Mouse (Mus musculus) heart, embryonic 16.5 days (tissue): Measurements from ENCODE around the gene Ptpn5. TPM values are rescaled to one million over a fixed set of nuclear protein-coding genes. Genes with fewer than 3 reads are reported as not detected.

Experiments
- ATAC-seq: fragments of 200-750 bp; cut with Nextera tagmentation; replicated peaks from 2 replicates; pipeline ENCODE4 v1.8.0; 2017; ENCODE audit warnings: moderate number of reproducible peaks; ENCODE audit not compliant: insufficient read depth, low FRiP score; ENCODE audit errors: extremely low read depth
- H3K27ac ChIP-seq: fragments of 300-500 bp; sonication (generic); 2 replicates; pipeline ENCODE4 v1.5.1; 2014; ENCODE audit warnings: mild to moderate bottlenecking, low read length, control low read depth, moderate library complexity
- H3K27me3 ChIP-seq: fragments of 300-500 bp; sonication (generic); 2 replicates; pipeline ENCODE4 v1.6.1; 2014; ENCODE audit warnings: low read length, mixed read lengths; ENCODE audit not compliant: control insufficient read depth, insufficient read depth
- H3K36me3 ChIP-seq: fragments of 300-500 bp; sonication (generic); 2 replicates; pipeline ENCODE4 v1.6.1; 2014; ENCODE audit not compliant: control insufficient read depth, insufficient read depth
- H3K4me1 ChIP-seq: fragments of 300-500 bp; sonication (generic); 2 replicates; pipeline ENCODE4 v1.6.1; 2014; ENCODE audit warnings: low read length, mixed read lengths; ENCODE audit not compliant: control insufficient read depth, insufficient read depth
- H3K4me2 ChIP-seq: fragments of 300-500 bp; sonication (generic); 2 replicates; pipeline ENCODE4 v1.6.1; 2014; ENCODE audit warnings: low read depth, mild to moderate bottlenecking, control low read depth, low read length
- H3K4me3 ChIP-seq: fragments of 300-500 bp; sonication (generic); 2 replicates; pipeline ENCODE4 v1.5.1; 2014; ENCODE audit warnings: mild to moderate bottlenecking, control low read depth, low read length
- H3K9ac ChIP-seq: fragments of 300-500 bp; sonication (generic); 2 replicates; pipeline ENCODE4 v1.6.1; 2014; ENCODE audit warnings: low read length, control low read depth
- H3K9me3 ChIP-seq: fragments of 300-500 bp; sonication (generic); replicated peaks from 2 replicates; pipeline ENCODE4 v1.6.1; 2016; ENCODE audit warnings: low read length; ENCODE audit not compliant: control insufficient read depth
- WGBS: fragments of 180-500 bp; shearing (Covaris S2); extraction: QIAGEN DNeasy Blood & Tissue Kit; methylation state at CpG from one replicate; pipeline ENCODE4 v1.1.7; 2014; 5-methylcytosine and 5-hydroxymethylcytosine counted together
- polyA plus RNA-seq: library from polyadenylated mRNA; unstranded; fragments of >200 nt; fragmentation: Nextera tagmentation; extraction: Ambion mirVana; gene quantifications from 2 replicates; pipeline ENCODE4 v1.2.1, GENCODE M21; 2015

Gene Ptpn5
- polyA plus RNA-seq, 1 experiment from 2014 or later, result 0.29 TPM

DNA sequence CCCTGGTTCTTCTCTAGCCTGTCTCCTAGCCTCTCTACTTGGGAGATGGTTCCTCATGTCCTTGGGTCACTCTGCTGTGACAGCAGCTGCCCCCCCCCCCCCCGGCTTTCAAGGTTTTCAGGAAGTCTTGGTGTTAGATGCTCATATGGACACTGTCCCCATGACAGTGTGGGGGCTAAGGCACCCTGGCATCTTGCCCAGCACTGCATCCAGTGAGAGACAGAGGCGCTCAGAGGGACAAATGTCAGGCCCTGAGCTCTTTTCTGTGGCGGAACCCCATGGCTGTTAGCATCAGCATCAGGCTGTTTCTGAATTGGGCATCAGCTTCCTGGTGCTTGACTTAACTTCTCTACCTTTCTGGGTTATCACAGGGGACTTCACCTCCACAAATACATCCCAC, 52.6 kb downstream of the Ptpn5 start:
- H3K27ac ChIP-seq, result no peak overlapping the region
- H3K4me1 ChIP-seq, result 0 out of 2 replicates have a peak, but pooled peaks cover 2% of the 10 kb centered on the region
- H3K27me3 ChIP-seq, result no peaks in the 10 kb centered on the region
- no peaks in the 10 kb centered on the region for H3K36me3 ChIP-seq
- 58% methylated on average over 3 of the region's 3 CpGs for WGBS
- no peaks in the 10 kb centered on the region for H3K9me3 ChIP-seq
- no peak overlapping the region for H3K4me2 ChIP-seq
- no peak overlapping the region for H3K9ac ChIP-seq
- no peak overlapping the region for H3K4me3 ChIP-seq
- no peak; the same call in 1 of the 2 replicates for ATAC-seq

DNA sequence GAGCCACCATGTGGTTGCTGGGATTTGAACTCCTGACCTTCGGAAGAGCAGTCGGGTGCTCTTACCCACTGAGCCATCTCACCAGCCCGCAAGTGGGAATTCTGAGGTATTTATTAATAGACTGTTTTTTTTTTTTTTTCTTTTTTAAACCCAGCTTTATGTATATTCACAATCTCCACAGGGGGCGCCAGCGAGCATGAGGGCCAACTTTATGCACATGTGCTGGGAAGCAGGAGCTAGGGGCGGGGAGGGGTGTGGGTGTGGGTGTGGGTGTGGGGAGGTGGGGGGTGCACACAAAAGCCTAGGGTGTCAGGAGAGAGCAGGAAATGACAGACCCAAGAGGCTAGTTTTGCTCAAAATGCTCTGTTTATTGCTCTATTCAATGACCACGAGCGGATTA, 56.0 kb downstream of the Ptpn5 start:
- Histone ChIP-seq H3K27ac (no peak overlapping the region), H3K9me3 (no peaks in the 10 kb centered on the region), H3K9ac (no peak overlapping the region), H3K36me3 (no peaks in the 10 kb centered on the region), H3K4me3 (no peak overlapping the region), H3K4me2 (no peak overlapping the region), H3K27me3 (no peaks in the 10 kb centered on the region), H3K4me1 (peaks cover 9% of the 10 kb centered on the region)
- WGBS, result 69% methylated on average over 8 of the region's 8 CpGs
- ATAC-seq, result no peak

DNA sequence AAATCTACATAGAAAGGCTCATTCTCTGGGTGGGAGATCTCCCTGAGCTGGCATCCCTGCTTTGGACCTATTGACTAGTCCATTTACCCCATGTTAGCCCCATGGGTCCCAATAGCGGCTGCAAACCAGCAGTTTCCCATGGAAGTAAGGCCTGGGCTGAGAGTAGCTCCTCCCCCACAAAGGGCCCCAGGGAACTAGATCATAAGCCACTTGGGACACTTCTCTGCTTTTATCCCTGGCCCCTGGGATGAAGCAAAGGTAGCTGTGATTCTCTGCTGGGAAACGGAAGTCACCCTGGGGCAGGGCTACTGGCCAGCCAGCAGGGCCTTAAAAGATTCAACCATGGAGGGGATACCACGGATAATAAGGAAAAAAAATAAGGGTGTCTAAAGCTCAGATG, 56.8 kb downstream of the Ptpn5 start:
- Histone ChIP-seq H3K4me2 (no peak overlapping the region), H3K9ac (no peak overlapping the region), H3K9me3 (no peaks in the 10 kb centered on the region), H3K4me3 (no peak overlapping the region), H3K4me1 (peaks cover 9% of the 10 kb centered on the region), H3K27me3 (no peaks in the 10 kb centered on the region), H3K36me3 (no peaks in the 10 kb centered on the region), H3K27ac (no peak overlapping the region)
- 70% methylated on average over 3 of the region's 3 CpGs for WGBS
- no peak for ATAC-seq

DNA sequence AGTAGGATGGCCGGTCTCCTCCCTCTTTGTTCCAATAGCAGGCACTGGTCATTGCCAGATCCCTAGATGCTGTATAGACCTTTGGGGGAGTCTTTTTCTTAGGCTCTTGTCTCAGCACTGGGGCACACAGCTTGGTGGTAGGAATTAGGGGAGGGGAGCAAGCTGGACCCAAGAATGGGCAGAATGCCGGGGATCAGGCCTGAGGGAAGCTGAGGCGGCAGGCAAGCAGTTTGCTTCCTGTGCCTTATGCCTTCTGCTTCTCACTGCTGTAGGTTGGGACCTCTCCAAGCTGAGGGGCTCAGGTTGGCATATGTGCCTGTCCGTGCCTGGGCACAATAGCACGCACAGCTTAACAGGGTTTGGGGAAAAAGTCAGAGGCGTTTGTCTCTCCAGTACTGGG, 57.3 kb downstream of the Ptpn5 start:
- Histone ChIP-seq H3K9ac (no peak overlapping the region), H3K4me2 (no peak overlapping the region), H3K27ac (no peak overlapping the region), H3K27me3 (no peaks in the 10 kb centered on the region), H3K9me3 (no peaks in the 10 kb centered on the region), H3K4me3 (no peak overlapping the region), H3K4me1 (peaks cover 9% of the 10 kb centered on the region), H3K36me3 (no peaks in the 10 kb centered on the region)
- 89% methylated on average over 6 of the region's 6 CpGs for WGBS
- ATAC-seq, result no peak

DNA sequence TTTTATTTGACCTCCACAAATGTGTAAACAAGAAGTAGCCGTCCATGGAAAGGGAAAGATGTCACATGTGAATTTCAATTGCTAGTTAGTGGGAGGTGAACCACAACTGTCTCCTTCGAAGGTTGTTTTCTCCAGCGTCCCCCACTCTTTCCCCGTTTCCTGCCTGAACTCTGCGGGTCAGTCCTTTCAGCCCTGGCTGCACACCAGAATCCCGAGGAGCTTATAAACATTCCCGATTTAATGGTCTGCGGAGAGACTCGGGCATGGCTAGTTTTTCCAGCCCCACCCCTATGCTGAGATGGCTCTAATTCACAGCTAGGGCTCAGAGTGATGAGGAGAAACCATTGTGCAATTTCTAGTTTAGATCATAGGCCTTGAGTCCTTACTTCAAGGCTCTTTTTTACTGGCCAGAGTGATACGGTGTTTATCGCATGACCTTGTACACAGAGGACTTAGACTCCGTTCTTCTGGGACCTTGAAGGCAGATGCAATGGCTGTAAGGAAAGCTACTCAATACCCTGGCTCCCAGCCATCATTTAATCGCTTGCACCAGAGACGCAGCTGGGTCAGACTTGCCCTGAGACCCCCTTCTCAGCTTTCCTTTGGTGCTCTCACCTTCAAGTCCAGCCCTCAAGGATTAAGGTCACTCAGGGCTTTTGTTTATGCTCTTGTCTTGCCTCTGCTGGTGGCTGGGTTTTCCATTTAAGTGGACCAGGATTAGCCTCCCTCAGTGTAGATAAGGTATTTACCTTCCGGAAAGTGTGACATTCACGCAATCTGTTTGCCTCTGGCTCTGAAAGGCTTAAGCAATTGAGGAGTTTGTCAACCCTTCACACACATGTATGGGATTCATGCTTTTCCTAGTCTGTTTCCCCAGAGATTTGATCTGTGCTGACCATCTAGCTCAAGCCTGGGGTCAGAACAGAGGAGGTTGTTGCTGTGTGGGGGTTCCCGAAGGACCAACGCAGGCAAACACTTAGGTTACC, 59.7 kb downstream of the Ptpn5 start:
- Histone ChIP-seq H3K27me3 (no peaks in the 10 kb centered on the region), H3K9ac (no peak overlapping the region), H3K4me1 (peaks cover 7% of the 10 kb centered on the region), H3K36me3 (no peaks in the 10 kb centered on the region), H3K4me3 (no peak overlapping the region), H3K27ac (no peak overlapping the region), H3K4me2 (no peak overlapping the region), H3K9me3 (no peaks in the 10 kb centered on the region)
- WGBS, result 44% methylated on average over 18 of the region's 18 CpGs
- ATAC-seq, result no peak

DNA sequence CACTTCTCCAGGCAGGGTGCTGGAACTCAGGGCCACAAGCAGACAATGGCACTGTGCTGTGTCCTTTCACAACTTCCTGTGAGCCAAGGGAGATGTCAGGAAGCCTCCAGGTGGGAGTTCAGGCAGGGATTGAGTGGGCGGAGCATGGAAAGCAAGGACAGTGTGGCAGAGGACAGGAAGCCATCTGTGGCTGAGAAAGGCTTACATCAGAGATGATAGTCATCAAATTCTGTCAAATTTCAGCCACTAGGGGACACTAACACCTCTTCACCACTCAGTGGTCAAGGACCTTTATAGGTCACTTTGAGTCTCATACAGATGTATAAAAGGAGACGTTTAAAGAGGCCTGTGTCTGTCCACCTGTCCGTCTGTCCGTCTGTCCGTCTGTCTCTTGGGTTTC, 60.9 kb downstream of the Ptpn5 start:
- Histone ChIP-seq H3K4me2 (no peak overlapping the region), H3K36me3 (no peaks in the 10 kb centered on the region), H3K4me3 (no peak overlapping the region), H3K4me1 (peaks cover 7% of the 10 kb centered on the region), H3K9ac (no peak overlapping the region), H3K27ac (no peak overlapping the region), H3K27me3 (no peaks in the 10 kb centered on the region), H3K9me3 (no peaks in the 10 kb centered on the region)
- ATAC-seq, result no peak
- 68% methylated on average over 5 of the region's 5 CpGs for WGBS

DNA sequence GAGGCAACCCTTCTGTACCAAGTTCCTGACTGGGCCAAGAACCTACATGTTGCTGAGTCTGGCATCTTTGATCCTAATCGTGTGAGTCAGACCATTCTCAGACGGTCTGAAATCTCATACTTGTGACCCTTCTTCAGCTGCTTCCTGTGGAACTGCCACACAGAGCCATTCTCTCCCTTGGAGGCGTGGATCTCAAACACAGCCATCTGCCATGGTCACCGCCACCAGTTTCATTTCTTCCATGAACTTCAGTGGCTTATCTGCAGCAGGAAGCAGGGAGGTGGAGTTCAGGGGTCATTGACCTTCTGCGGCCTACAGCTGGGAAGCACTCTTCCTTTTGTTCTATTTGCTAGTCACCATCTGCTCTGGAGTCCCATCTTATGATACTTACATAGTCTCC, 65.6 kb downstream of the Ptpn5 start:
- Histone ChIP-seq H3K4me2 (no peak overlapping the region), H3K9ac (no peak overlapping the region), H3K27me3 (no peaks in the 10 kb centered on the region), H3K9me3 (no peaks in the 10 kb centered on the region), H3K27ac (no peak overlapping the region), H3K4me3 (no peak overlapping the region), H3K4me1 (no peaks in the 10 kb centered on the region), H3K36me3 (no peaks in the 10 kb centered on the region)
- no peak for ATAC-seq
- WGBS, result 51% methylated on average over 5 of the region's 5 CpGs

DNA sequence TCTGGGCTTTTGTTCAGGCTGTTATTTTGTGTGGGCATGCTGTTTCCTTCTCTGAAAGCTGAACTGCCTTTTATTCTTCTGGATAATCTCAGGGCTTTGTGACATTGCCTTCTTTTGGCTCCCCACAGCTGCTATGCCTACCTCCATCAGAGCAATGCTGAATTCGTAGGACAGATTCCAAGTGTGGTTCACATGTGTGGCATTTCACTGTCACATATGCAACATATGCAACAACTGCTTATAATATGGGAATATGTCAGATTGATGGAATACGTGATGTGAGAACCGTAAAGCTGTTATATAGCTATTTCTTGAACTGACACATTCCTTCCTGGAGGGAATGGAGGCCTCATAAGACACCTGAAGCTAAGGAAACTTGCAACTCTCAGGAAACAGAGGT, 66.5 kb downstream of the Ptpn5 start:
- H3K36me3 ChIP-seq, result no peaks in the 10 kb centered on the region
- H3K4me3 ChIP-seq, result no peak overlapping the region
- H3K9ac ChIP-seq, result no peak overlapping the region
- no peaks in the 10 kb centered on the region for H3K9me3 ChIP-seq
- H3K4me2 ChIP-seq, result no peak overlapping the region
- no peak overlapping the region for H3K27ac ChIP-seq
- H3K4me1 ChIP-seq, result no peaks in the 10 kb centered on the region
- no peak for ATAC-seq
- no peaks in the 10 kb centered on the region for H3K27me3 ChIP-seq
- 76% methylated on average over 3 of the region's 3 CpGs for WGBS

DNA sequence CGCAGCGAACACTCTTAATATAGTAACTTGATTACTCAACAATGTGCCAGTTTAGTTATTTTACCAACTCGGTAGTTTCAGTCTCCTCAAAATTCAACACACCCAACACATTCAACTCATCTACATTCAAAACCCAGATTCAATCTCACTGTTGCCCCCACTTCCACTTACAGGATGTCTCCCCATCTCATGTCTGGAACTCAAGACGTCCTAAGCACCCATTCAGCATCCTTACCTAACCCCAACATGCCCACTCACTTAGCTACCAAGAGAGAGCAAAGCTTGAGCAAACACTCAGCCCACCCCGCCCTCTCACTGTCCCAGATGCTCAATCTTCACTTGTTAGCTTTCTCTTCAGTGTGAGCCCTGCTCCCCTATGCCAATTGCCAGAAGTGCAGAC, 71.9 kb downstream of the Ptpn5 start:
- Histone ChIP-seq H3K4me3 (no peak overlapping the region), H3K27me3 (no peaks in the 10 kb centered on the region), H3K9me3 (no peaks in the 10 kb centered on the region), H3K27ac (no peak overlapping the region), H3K4me1 (peaks cover 8% of the 10 kb centered on the region), H3K4me2 (no peak overlapping the region), H3K9ac (no peak overlapping the region), H3K36me3 (no peaks in the 10 kb centered on the region)
- no peak for ATAC-seq
- 63% methylated on average over 5 of the region's 5 CpGs for WGBS
